Mouse (Mus musculus) hindbrain, embryonic 11.5 days (tissue): ENCODE results near the gene Inpp5a. TPM values are rescaled to one million over a fixed set of nuclear protein-coding genes. Genes with fewer than 3 reads are reported as not detected.

Experiments
- ATAC-seq: fragments of 200-750 bp; cut with Nextera tagmentation; 2 replicates; pipeline ENCODE4 v1.8.0; 2017; ENCODE audit warnings: mild to moderate bottlenecking, moderate TSS enrichment, moderate library complexity; ENCODE audit not compliant: low FRiP score
- DNase-seq: peaks from one replicate; pipeline ENCODE4 v3.0.0-alpha.2; 2015; ENCODE audit warnings: low spot score
- H3K27ac ChIP-seq: fragments of 300-500 bp; sonication (generic); 2 replicates; pipeline ENCODE4 v1.5.1; 2014; ENCODE audit warnings: mild to moderate bottlenecking, low read depth, low read length
- H3K27me3 ChIP-seq: fragments of 300-500 bp; sonication (generic); 2 replicates; pipeline ENCODE4 v1.6.1; 2014; ENCODE audit warnings: mild to moderate bottlenecking, low read length, moderate library complexity, mixed read lengths; ENCODE audit not compliant: control insufficient read depth, insufficient read depth
- H3K36me3 ChIP-seq: fragments of 300-500 bp; sonication (generic); 2 replicates; pipeline ENCODE4 v1.6.1; 2014; ENCODE audit warnings: mild to moderate bottlenecking, low read length, moderate library complexity, mixed read lengths; ENCODE audit not compliant: control insufficient read depth, insufficient read depth
- H3K4me1 ChIP-seq: fragments of 300-500 bp; sonication (generic); replicated peaks from 2 replicates; pipeline ENCODE4 v1.6.1; 2014; ENCODE audit warnings: low read length, mixed read lengths; ENCODE audit not compliant: control insufficient read depth, insufficient read depth
- H3K4me2 ChIP-seq: fragments of 300-500 bp; sonication (generic); replicated peaks from 2 replicates; pipeline ENCODE4 v1.6.1; 2014; ENCODE audit warnings: mild to moderate bottlenecking, low read depth, low read length
- H3K4me3 ChIP-seq: fragments of 300-500 bp; sonication (generic); 2 replicates; pipeline ENCODE4 v1.5.1; 2014; ENCODE audit warnings: low read depth, low read length
- H3K9ac ChIP-seq: fragments of 300-500 bp; sonication (generic); 2 replicates; pipeline ENCODE4 v1.6.1; 2014; ENCODE audit warnings: low read depth, low read length
- H3K9me3 ChIP-seq: fragments of 300-500 bp; sonication (generic); 2 replicates; pipeline ENCODE4 v1.6.1; 2016; ENCODE audit warnings: low read length; ENCODE audit not compliant: control insufficient read depth
- WGBS: fragments of 180-500 bp; shearing (Covaris S2); extraction: QIAGEN DNeasy Blood & Tissue Kit; methylation state at CpG from one replicate; pipeline ENCODE4 v1.1.7; 2014; 5-methylcytosine and 5-hydroxymethylcytosine counted together
- polyA plus RNA-seq: library from polyadenylated mRNA; unstranded; fragments of >200 nt; fragmentation: Nextera tagmentation; extraction: Ambion mirVana; gene quantifications from 2 replicates; pipeline ENCODE4 v1.2.1, GENCODE M21; 2014

Gene Inpp5a
- polyA plus RNA-seq, 1 experiment from 2014 or later = 24.1 TPM

DNA sequence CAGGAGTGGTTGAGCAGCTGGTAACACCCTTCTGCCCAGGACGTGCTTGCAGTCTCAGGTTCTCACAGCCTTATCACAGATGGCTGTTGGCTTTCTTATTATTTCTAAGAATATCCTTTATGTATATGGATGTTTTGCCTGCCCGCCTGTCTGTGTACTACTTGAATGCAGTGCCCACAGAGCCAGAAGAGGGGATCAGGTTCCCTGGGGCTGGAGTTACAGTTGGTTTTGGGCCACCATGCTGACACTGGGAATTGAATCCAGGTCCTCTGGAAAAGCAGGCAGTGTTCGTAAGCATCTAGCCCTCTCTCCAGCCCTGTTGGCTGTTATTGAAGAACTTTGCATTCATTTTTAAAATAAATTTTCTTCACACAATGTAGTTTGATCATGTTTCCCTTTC lies 50.1 kb downstream of the Inpp5a start:
- Histone ChIP-seq H3K4me2 (no peak overlapping the region), H3K9me3 (no peaks in the 10 kb centered on the region), H3K27ac (no peak overlapping the region), H3K4me1 (no peaks in the 10 kb centered on the region), H3K27me3 (no peaks in the 10 kb centered on the region), H3K9ac (no peak overlapping the region), H3K4me3 (no peak overlapping the region), H3K36me3 (no peaks in the 10 kb centered on the region)
- ATAC-seq = no peak
- no peak for DNase-seq
- WGBS = 70% methylated on average over 3 of the region's 3 CpGs

GRCm38 (mm10) chr7:139439922-139440895 lies 51.3 kb downstream of the Inpp5a start:
- Histone ChIP-seq H3K9ac (no peak overlapping the region), H3K4me2 (no peak overlapping the region), H3K36me3 (no peaks in the 10 kb centered on the region), H3K9me3 (no peaks in the 10 kb centered on the region), H3K27ac (no peak overlapping the region), H3K4me3 (no peak overlapping the region), H3K4me1 (no peaks in the 10 kb centered on the region), H3K27me3 (no peaks in the 10 kb centered on the region)
- WGBS = 83% methylated on average over 6 of the region's 6 CpGs
- no peak for DNase-seq
- no peak for ATAC-seq

- no peaks in the 10 kb centered on the region for H3K9me3 ChIP-seq
- H3K9ac ChIP-seq = no peak overlapping the region
- H3K27me3 ChIP-seq = no peaks in the 10 kb centered on the region
- ATAC-seq (no peak), DNase-seq (no peak)
- H3K4me1 ChIP-seq = no peaks in the 10 kb centered on the region
- WGBS = 32% methylated on average over 5 of the region's 5 CpGs
- no peak overlapping the region for H3K27ac ChIP-seq
- H3K4me3 ChIP-seq = no peak overlapping the region
- H3K36me3 ChIP-seq = no peaks in the 10 kb centered on the region
- H3K4me2 ChIP-seq = no peak overlapping the region
Observed at GRCm38 (mm10) chr7:139441022-139441421, 52.1 kb downstream of the Inpp5a start.

DNA sequence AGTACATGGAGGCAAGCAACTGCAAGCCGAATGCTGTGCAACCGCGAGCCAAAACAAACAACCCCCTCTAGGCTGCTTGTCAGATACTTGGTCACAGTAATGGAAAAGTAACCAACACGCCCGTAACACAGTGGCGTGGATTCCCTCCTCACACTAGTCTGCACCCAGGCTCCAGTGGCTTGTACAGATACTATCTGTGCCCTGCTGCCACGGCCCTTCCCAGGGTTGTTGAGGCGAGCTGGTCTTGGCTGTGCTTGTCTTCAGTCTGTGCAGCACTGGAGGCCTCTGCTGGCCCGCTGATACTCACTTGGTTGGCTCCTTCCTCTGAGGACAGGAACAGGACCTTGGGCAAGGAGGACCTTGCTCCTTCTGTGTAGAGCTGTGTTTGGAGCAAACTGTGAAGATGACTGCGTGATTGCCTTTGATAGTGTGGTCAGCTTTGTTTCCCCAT lies 52.9 kb downstream of the Inpp5a start:
- H3K4me2 ChIP-seq = no peak overlapping the region
- no peak overlapping the region for H3K27ac ChIP-seq
- no peaks in the 10 kb centered on the region for H3K36me3 ChIP-seq
- ATAC-seq = no peak
- H3K9me3 ChIP-seq = no peaks in the 10 kb centered on the region
- no peak overlapping the region for H3K4me3 ChIP-seq
- no peaks in the 10 kb centered on the region for H3K4me1 ChIP-seq
- no peak overlapping the region for H3K9ac ChIP-seq
- H3K27me3 ChIP-seq = no peaks in the 10 kb centered on the region
- 76% methylated on average over 10 of the region's 10 CpGs for WGBS
- no peak for DNase-seq

GRCm38 (mm10) chr7:139445621-139446020 lies 56.7 kb downstream of the Inpp5a start:
- H3K27ac ChIP-seq = no peak overlapping the region
- no peaks in the 10 kb centered on the region for H3K36me3 ChIP-seq
- no peak overlapping the region for H3K4me3 ChIP-seq
- no peak overlapping the region for H3K9ac ChIP-seq
- H3K27me3 ChIP-seq = no peaks in the 10 kb centered on the region
- H3K4me1 ChIP-seq = no peaks in the 10 kb centered on the region
- ATAC-seq (no peak), DNase-seq (no peak)
- H3K4me2 ChIP-seq = no peak overlapping the region
- 75% methylated on average over 8 of the region's 8 CpGs for WGBS
- H3K9me3 ChIP-seq = no peaks in the 10 kb centered on the region

DNA sequence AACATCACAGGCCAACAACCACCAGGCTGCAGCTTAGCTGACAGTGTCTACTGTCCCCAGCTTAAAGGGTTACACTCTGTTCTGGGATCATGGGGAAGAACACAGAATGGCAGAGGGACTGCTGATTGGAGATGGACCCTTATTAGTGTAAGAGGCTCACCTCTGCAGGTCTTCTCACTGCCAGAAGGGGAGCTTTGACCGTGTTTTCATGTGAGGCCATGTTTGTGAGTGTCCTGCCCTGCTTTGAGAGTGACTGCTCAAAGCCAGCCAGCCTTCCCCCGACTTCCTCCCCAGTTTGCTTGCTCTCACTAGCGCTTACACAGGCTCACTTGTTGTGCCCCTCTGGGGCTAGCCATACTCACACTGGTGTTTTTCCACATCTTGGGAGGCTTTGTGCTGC lies 58.5 kb downstream of the Inpp5a start:
- 76% methylated on average over 3 of the region's 3 CpGs for WGBS
- H3K27ac ChIP-seq = no peak overlapping the region
- H3K36me3 ChIP-seq = no peaks in the 10 kb centered on the region
- H3K27me3 ChIP-seq = no peaks in the 10 kb centered on the region
- H3K4me2 ChIP-seq = no peak overlapping the region
- no peaks in the 10 kb centered on the region for H3K4me1 ChIP-seq
- H3K4me3 ChIP-seq = no peak overlapping the region
- no peak for DNase-seq
- no peak overlapping the region for H3K9ac ChIP-seq
- ATAC-seq = no peak
- no peaks in the 10 kb centered on the region for H3K9me3 ChIP-seq

GRCm38 (mm10) chr7:139450186-139450998 lies 61.5 kb downstream of the Inpp5a start:
- no peaks in the 10 kb centered on the region for H3K4me1 ChIP-seq
- H3K27me3 ChIP-seq = no peaks in the 10 kb centered on the region
- ATAC-seq (no peak), DNase-seq (no peak)
- H3K9ac ChIP-seq = no peak overlapping the region
- H3K4me3 ChIP-seq = no peak overlapping the region
- WGBS = 90% methylated on average over 16 of the region's 16 CpGs
- H3K9me3 ChIP-seq = no peaks in the 10 kb centered on the region
- H3K36me3 ChIP-seq = no peaks in the 10 kb centered on the region
- H3K27ac ChIP-seq = no peak overlapping the region
- no peak overlapping the region for H3K4me2 ChIP-seq

DNA sequence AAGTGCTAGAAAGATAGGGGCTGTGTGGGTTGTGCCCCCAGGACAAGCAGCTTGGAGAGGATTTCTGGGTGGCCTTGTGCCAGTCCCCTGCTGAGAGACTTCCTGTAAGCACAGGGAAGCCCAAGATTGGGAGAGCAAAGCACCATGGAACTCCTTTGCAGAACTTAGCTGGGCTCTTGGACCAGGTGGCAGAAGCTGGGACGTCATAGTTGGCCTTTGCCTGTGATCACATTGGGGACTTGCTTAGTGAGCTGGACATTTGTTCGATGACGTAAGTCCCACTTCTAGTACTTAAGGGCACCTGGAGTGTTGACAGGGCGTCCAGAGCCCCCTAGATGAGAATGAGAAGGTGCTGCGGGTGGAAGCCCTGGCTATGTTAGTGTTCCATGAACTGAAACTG lies 62.8 kb downstream of the Inpp5a start:
- Histone ChIP-seq H3K27ac (no peak overlapping the region), H3K9me3 (no peaks in the 10 kb centered on the region), H3K36me3 (no peaks in the 10 kb centered on the region), H3K9ac (no peak overlapping the region), H3K4me2 (no peak overlapping the region), H3K4me1 (no peaks in the 10 kb centered on the region), H3K4me3 (no peak overlapping the region), H3K27me3 (no peaks in the 10 kb centered on the region)
- DNase-seq (no peak), ATAC-seq (no peak)
- 85% methylated on average over 5 of the region's 5 CpGs for WGBS
